Mouse (Mus musculus): ENCODE results near the gene Foxred1.

DNA sequence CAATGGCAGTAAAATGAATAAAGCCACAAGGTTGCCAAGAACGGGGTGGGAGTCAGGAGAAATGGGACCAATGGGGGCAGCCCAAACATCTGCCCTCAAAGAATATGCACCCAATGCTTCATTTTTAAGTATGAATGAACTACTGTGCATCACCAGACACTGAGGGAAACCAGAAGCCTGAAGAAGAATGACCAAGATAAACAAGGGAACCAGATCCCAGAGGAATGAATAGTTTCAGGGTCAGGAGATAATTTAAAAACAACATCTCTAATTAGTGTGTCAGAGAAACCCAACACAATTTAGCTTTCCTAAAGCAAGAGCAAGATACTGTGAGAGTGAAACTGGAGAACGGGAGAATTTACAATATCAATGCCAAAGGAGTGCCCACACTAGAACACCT lies 50.2 kb downstream of the Foxred1 start:
- no peak for TF ChIP-seq POLR2A (IDR thresholded peaks at IDR 0.05; ENCODE audit: borderline replicate concordance, low read depth, low read length)
- TF ChIP-seq CTCF (IDR thresholded peaks at IDR 0.05; ENCODE audit: low read depth, low read length), result no peak

All from bone marrow macrophage, adult 2 months (primary cell).